8 mouse cellular contexts compared by ENCODE assay signal in genomic region chr12:32910092-32910491, GRCm38 (mm10). TPM values are rescaled to one million over a fixed set of nuclear protein-coding genes. Genes with fewer than 3 reads are reported as not detected.
DNase-seq lines count a peak whose midpoint lies in the region; ATAC-seq lines count a peak whose summit lies in the region.

No protein-coding gene starts in this region.

- DNase-seq in ovary, postnatal 14 days (ENCODE audit: low spot score), result peak; percentile 59
- DNase-seq in ovary, postnatal 10 days (ENCODE audit: low spot score), result no peak
- peak; percentile 84 to 93 for DNase-seq in cerebellum, postnatal 10 days
- peak; percentile 40 for DNase-seq in gastrocnemius, postnatal 10 days
- peak; percentile 63 to 74 for DNase-seq in left cerebral cortex, postnatal 10 days (ENCODE audit: extremely low spot score in 1 of 2, low spot score in 2 of 2)
- DNase-seq in right cerebral cortex, postnatal 36 days (ENCODE audit: low spot score in 2 of 2), result peak; percentile 39 to 67

- peak; percentile 82 for ATAC-seq in inflammation-experienced regulatory T-cells, adult 6 months
- ATAC-seq in megakaryocyte progenitor cell, adult 5-6 weeks (replicated peaks; ENCODE audit: poor library complexity), result peak; percentile 86

- intact Hi-C loops in left cerebral cortex, postnatal 10 days (cut with DNase I), result loop anchor here (2.0 to 10.0 kb wide), 3 partner anchors 107 to 515 kb away; no protein-coding TSS in a partner anchor

RNA-seq across cellular contexts. Expression of gene Sypl, which starts 43.6 kb away (rescaled TPM):
- total RNA-seq in gastrocnemius, postnatal 10 days (2021), result 100 to 1,000 TPM; 123 to 128 TPM
- polyA plus RNA-seq in inflammation-experienced regulatory T-cells, adult 6 months (2017; shearing (Covaris generic)), result 100 to 1,000 TPM in 2 of 3 experiments, 10 to 100 TPM in 1; 64.6 to 105 (median 104) TPM
- 10 to 100 TPM; 30.3 to 32.4 TPM for total RNA-seq in left cerebral cortex, postnatal 10 days (2021)
- 187 and 189 TPM in 2 replicates for total RNA-seq in megakaryocyte progenitor cell, adult 5-6 weeks (2015)
- 65.5 and 71.7 TPM in 2 replicates for total RNA-seq in megakaryocyte progenitor cell, adult 5-6 weeks (2017)
